Mouse (Mus musculus) heart, postnatal 0 days (tissue): ENCODE data around the gene Ptch2. TPM values are rescaled to one million over a fixed set of nuclear protein-coding genes. Genes with fewer than 3 reads are reported as not detected.
A peak's percentile ranks its signal among the peaks of the same experiment; 100 is the strongest.

ENCODE experiments used
- ATAC-seq: fragments of 200-750 bp; cut with Nextera tagmentation; 2 replicates; pipeline ENCODE4 v1.8.0; 2017; ENCODE audit warnings: low read depth, moderate number of reproducible peaks, moderate library complexity; ENCODE audit not compliant: insufficient read depth
- DNase-seq: peaks from one replicate; pipeline ENCODE4 v3.0.0-alpha.2; 2016; ENCODE audit warnings: low spot score
- H3K27ac ChIP-seq: fragments of 300-500 bp; sonication (generic); 2 replicates; pipeline ENCODE4 v1.5.1; 2014; ENCODE audit warnings: low read depth, mild to moderate bottlenecking
- H3K27me3 ChIP-seq: fragments of 300-500 bp; sonication (generic); 2 replicates; pipeline ENCODE4 v1.6.1; 2014; ENCODE audit warnings: low read length, mixed read lengths; ENCODE audit not compliant: control insufficient read depth, insufficient read depth
- H3K36me3 ChIP-seq: fragments of 300-500 bp; sonication (generic); replicated peaks from 2 replicates; pipeline ENCODE4 v1.6.1; 2014; ENCODE audit warnings: low read length, mixed read lengths; ENCODE audit not compliant: control insufficient read depth, insufficient read depth
- H3K4me1 ChIP-seq: fragments of 300-500 bp; sonication (generic); 2 replicates; pipeline ENCODE4 v1.6.1; 2014; ENCODE audit warnings: antibody characterized with exemption; ENCODE audit not compliant: control insufficient read depth, insufficient read depth
- H3K4me2 ChIP-seq: fragments of 300-500 bp; sonication (generic); 2 replicates; pipeline ENCODE4 v1.6.1; 2014; ENCODE audit warnings: low read depth, mild to moderate bottlenecking, low read length, moderate library complexity
- H3K4me3 ChIP-seq: fragments of 300-500 bp; sonication (generic); 2 replicates; pipeline ENCODE4 v1.5.1; 2014; ENCODE audit warnings: low read depth, low read length
- H3K9ac ChIP-seq: fragments of 300-500 bp; sonication (generic); replicated peaks from 2 replicates; pipeline ENCODE4 v1.6.1; 2014; ENCODE audit warnings: low read depth, low read length, mixed read lengths
- H3K9me3 ChIP-seq: fragments of 300-500 bp; sonication (generic); replicated peaks from 2 replicates; pipeline ENCODE4 v1.6.1; 2016; ENCODE audit warnings: low read length; ENCODE audit not compliant: control insufficient read depth
- CTCF ChIP-seq: IDR thresholded peaks from 2 replicates; pipeline ENCODE4 v1.5.1; 2016; ENCODE audit warnings: antibody characterized with exemption, control low read depth, low read depth
- EP300 ChIP-seq: IDR thresholded peaks from 2 replicates; pipeline ENCODE4 v1.6.1; 2016; ENCODE audit warnings: antibody characterized with exemption, low read depth
- WGBS: fragments of 180-500 bp; shearing (Covaris S2); extraction: QIAGEN DNeasy Blood & Tissue Kit; methylation state at CpG from one replicate; pipeline ENCODE4 v1.1.7; 2014; 5-methylcytosine and 5-hydroxymethylcytosine counted together
- polyA plus RNA-seq: library from polyadenylated mRNA; unstranded; fragments of >200 nt; fragmentation: Nextera tagmentation; extraction: Ambion mirVana; gene quantifications from 2 replicates; pipeline ENCODE4 v1.2.1, GENCODE M21; 2015
- total RNA-seq: library from RNA; depleted of rRNA; stranded (reverse); fragments of >200 nt; gene quantifications from 2 replicates; pipeline ENCODE4 v1.2.3, GENCODE M21; 2014; ENCODE audit warnings: low replicate concordance

Gene Ptch2
- total and polyA plus RNA-seq, 2 experiments from 2014 or later = 1.2 to 3.2 TPM

- TF ChIP-seq CTCF = no peak
- TF ChIP-seq EP300 = no peak
- peaks cover 9% of the 10 kb centered on the region; the same call in 1 of the 2 replicates for H3K27me3 ChIP-seq
Measured at GRCm38 (mm10) chr4:117131198-117131597, 35.3 kb downstream of the Ptch2 start.

DNA sequence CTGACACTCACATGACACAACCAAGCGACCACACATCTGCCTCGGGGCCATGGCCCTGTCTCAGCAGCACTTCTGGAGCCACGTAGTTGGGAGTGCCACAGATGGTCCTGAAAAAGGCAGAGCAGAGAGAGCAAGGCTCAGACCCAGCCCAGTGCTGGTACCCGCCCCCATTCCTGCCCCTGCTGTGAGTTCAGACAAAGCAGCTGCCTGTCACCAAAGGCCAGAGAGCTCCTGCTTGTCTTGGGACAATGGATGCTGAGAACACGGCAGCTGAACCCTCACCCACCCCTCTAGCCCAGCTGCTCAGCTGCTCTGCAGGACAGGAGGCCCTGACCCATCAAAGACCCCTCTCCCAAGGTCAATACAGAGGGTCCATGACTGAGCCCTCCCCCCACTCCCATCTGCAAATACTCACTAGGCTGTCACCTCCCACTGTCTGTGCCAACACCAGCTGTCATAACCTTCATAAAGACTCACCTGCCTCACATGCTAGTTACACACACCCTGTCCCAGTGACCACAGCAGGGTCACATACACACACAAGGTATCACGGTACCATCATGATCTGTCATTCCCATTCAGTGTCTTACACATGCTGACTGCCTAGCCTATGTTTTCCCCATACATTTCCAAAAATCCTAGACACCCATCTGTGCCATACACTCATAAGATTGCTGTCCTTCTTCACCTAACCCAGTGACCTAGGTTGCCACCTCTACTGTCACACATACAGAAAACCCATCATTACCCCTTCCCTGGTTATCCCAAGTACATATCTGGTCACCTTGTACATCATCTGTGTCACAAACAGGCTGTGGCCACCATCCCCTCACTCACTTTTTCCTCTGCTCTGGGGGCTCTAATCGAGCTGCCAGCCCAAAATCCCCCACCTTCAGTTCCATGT lies 36.3 kb downstream of the Ptch2 start:
- WGBS = 43% methylated on average over 7 of the region's 7 CpGs
- Histone ChIP-seq H3K27ac (no peak overlapping the region), H3K4me1 (0 out of 2 replicates have a peak, but pooled peaks cover 4% of the 10 kb centered on the region), H3K36me3 (0 out of 2 replicates have a peak, but pooled peaks cover 8% of the 10 kb centered on the region), H3K9ac (no peak overlapping the region), H3K27me3 (peaks cover 9% of the 10 kb centered on the region; the same call in 1 of the 2 replicates), H3K4me2 (peak overlapping the region; percentile 78), H3K9me3 (no peaks in the 10 kb centered on the region), H3K4me3 (peak overlapping the region; percentile 70; the same call in 1 of the 2 replicates)
- ATAC-seq (no peak), DNase-seq (no peak)
- no peak for TF ChIP-seq CTCF
- TF ChIP-seq EP300 = no peak

More at GRCm38 (mm10) chr4:117131198-117131597, 35.3 kb downstream of the Ptch2 start:
- ATAC-seq (no peak), DNase-seq (no peak)
- no peak overlapping the region for H3K9ac ChIP-seq
- no peak overlapping the region for H3K4me2 ChIP-seq
- H3K36me3 ChIP-seq = 0 out of 2 replicates have a peak, but pooled peaks cover 8% of the 10 kb centered on the region
- H3K4me1 ChIP-seq = 0 out of 2 replicates have a peak, but pooled peaks cover 4% of the 10 kb centered on the region
- WGBS = 74% methylated on average over 6 of the region's 6 CpGs
- H3K9me3 ChIP-seq = no peaks in the 10 kb centered on the region
- no peak overlapping the region for H3K27ac ChIP-seq
- no peak overlapping the region for H3K4me3 ChIP-seq

DNA sequence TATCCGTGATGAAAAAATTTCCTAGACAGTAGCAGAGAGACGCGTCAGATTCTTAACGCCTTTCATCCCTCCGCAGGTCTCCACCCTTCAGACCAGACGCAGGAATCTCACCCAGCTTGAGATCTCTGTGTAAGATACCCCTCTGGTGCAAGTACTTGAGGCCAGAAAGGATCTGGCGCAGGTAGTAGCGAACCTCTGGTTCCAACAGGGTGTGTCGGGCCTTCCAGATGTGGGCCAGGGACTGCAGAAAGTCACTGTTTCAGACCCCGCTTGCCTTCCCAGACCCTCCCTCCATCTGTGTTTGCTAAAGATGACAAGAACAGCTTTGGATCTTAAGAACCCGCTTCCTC lies 36.9 kb downstream of the Ptch2 start:
- Histone ChIP-seq H3K27ac (no peak overlapping the region), H3K27me3 (peaks cover 9% of the 10 kb centered on the region; the same call in 1 of the 2 replicates), H3K9me3 (no peaks in the 10 kb centered on the region), H3K9ac (no peak overlapping the region), H3K4me2 (peak overlapping the region; percentile 78), H3K4me3 (peak overlapping the region; percentile 70), H3K4me1 (0 out of 2 replicates have a peak, but pooled peaks cover 4% of the 10 kb centered on the region), H3K36me3 (0 out of 2 replicates have a peak, but pooled peaks cover 8% of the 10 kb centered on the region)
- WGBS = 34% methylated on average over 11 of the region's 11 CpGs
- ATAC-seq (no peak), DNase-seq (no peak)
- no peak for TF ChIP-seq EP300

- Histone ChIP-seq H3K4me1 (0 out of 2 replicates have a peak, but pooled peaks cover 4% of the 10 kb centered on the region), H3K27ac (peak overlapping the region; percentile 7; the same call in 1 of the 2 replicates), H3K9me3 (no peaks in the 10 kb centered on the region), H3K4me2 (peak overlapping the region; percentile 78), H3K36me3 (0 out of 2 replicates have a peak, but pooled peaks cover 5% of the 10 kb centered on the region), H3K9ac (peak overlapping the region; percentile 61), H3K27me3 (peaks cover 9% of the 10 kb centered on the region; the same call in 1 of the 2 replicates), H3K4me3 (peak overlapping the region; percentile 70)
- ATAC-seq = peak; percentile 25
- WGBS = 0% methylated on average over 38 of the region's 42 CpGs
- DNase-seq = no peak
- TF ChIP-seq EP300 = no peak
- TF ChIP-seq CTCF = no peak
Measured at GRCm38 (mm10) chr4:117133366-117133796, 37.5 kb downstream of the Ptch2 start.

DNA sequence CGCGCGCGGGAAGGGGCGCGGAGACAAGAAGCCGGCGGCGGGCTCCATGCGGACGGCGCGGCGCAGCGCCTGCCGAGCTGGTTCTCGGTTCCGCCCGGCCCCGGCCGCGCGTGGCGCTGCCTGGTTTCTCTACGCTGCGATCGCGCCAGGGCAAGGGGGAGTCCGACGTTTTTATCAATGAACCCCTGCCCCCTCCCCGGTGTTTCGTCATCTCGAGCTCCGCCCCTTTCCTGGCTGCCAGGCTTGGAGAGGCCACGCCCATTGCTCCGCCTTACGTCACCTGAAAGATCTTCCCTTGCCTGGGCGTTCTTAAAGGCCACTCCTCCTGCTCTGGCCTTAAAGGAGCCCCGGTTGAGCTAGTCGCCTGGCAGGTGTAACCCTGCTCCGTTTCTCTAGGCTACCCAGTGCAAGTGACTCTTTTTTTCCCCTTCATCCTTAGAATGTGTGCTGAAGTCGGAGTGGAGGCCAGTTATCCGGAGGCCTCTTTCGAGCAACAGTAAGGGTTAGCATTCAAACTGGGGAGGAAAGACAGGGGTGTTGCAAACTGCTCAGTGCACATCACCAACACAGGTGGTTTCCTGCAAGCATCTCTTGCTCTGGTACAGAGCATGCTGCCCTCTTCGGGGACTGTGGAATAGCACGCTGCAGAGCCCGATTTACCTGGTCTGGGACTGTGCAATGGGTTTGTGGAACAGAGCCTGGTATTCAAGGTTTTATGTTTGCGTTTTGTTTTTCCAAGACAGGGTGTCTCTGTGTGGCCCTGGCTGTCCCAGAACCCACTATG lies 38.1 kb downstream of the Ptch2 start, which contains the start of gene Plk3:
TSS of gene Plk3 (minus strand) at position 147 of the 784 bp plus-strand sequence.
- ATAC-seq = peak; percentile 94
- peak within 1 kb of the TSS; percentile 7 for H3K27ac ChIP-seq
- 3% methylated on average over 39 of the region's 48 CpGs for WGBS
- H3K4me3 ChIP-seq = peak within 1 kb of the TSS; percentile 70
- peak within 1 kb of the TSS; percentile 61 for H3K9ac ChIP-seq
- H3K27me3 ChIP-seq = peaks cover 9% of the 10 kb centered on the region; the same call in 1 of the 2 replicates
- 0 out of 2 replicates have a peak, but pooled peaks cover 4% of the 10 kb centered on the region for H3K4me1 ChIP-seq
- H3K4me2 ChIP-seq = peak within 1 kb of the TSS; percentile 78
- DNase-seq = peak; percentile 95
- H3K9me3 ChIP-seq = no peaks in the 10 kb centered on the region
- H3K36me3 ChIP-seq = no peaks in the 10 kb centered on the region
- TF ChIP-seq CTCF (no peak), EP300 (no peak)
